Mouse (Mus musculus): ENCODE measurements at regions not wholly inside any gene's neighbourhood (a gene's known extent, or its start where the extent isn't known, plus 50 kb on each side); places are given as distances from the start of the nearest gene placed in this dataset.

GRCm38 (mm10) chr9:84754332-84754731 lies 558.2 kb upstream of the Gm11114 start:
- 75% methylated on average over 1 of the region's 1 CpGs for WGBS
- Histone ChIP-seq H3K4me1 (replicated peaks; ENCODE audit: insufficient read depth, low read length) (no peaks in the 10 kb centered on the region), H3K36me3 (ENCODE audit: insufficient read depth, low read length) (no peaks in the 10 kb centered on the region), H3K9ac (ENCODE audit: low read depth, low read length) (no peak overlapping the region), H3K4me3 (replicated peaks; ENCODE audit: low read depth, low read length) (no peak overlapping the region), H3K9me3 (replicated peaks; ENCODE audit: low read length) (no peaks in the 10 kb centered on the region), H3K27me3 (ENCODE audit: insufficient read depth, low read length) (no peaks in the 10 kb centered on the region), H3K4me2 (ENCODE audit: low read length) (no peak overlapping the region), H3K27ac (no peak overlapping the region)
- no peak for DNase-seq (ENCODE audit: low spot score)
- no peak for ATAC-seq (replicated peaks; ENCODE audit: low FRiP score, low read depth)
- TF ChIP-seq CTCF (IDR thresholded peaks at IDR 0.05; ENCODE audit: low read depth) = no peak

- no peaks in the 10 kb centered on the region for H3K9me3 ChIP-seq (replicated peaks; ENCODE audit: low read length)
- H3K4me2 ChIP-seq (ENCODE audit: low read length) = no peak overlapping the region
- H3K27me3 ChIP-seq (ENCODE audit: insufficient read depth, low read length) = no peaks in the 10 kb centered on the region
- no peaks in the 10 kb centered on the region for H3K4me1 ChIP-seq (replicated peaks; ENCODE audit: insufficient read depth, low read length)
- H3K9ac ChIP-seq (ENCODE audit: low read depth, low read length) = no peak overlapping the region
- no peak overlapping the region for H3K27ac ChIP-seq
- no peak overlapping the region for H3K4me3 ChIP-seq (replicated peaks; ENCODE audit: low read depth, low read length)
- WGBS = 69% methylated on average over 2 of the region's 2 CpGs
- H3K36me3 ChIP-seq (ENCODE audit: insufficient read depth, low read length) = no peaks in the 10 kb centered on the region
- TF ChIP-seq CTCF (IDR thresholded peaks at IDR 0.05; ENCODE audit: low read depth) = no peak
- DNase-seq (ENCODE audit: low spot score) (no peak), ATAC-seq (replicated peaks; ENCODE audit: low FRiP score, low read depth) (no peak)
Measured at GRCm38 (mm10) chr9:84754828-84755227, 557.7 kb upstream of the Gm11114 start.

- ATAC-seq (replicated peaks; ENCODE audit: low FRiP score, low read depth) (no peak), DNase-seq (ENCODE audit: low spot score) (peak; percentile 7)
- no peaks in the 10 kb centered on the region for H3K36me3 ChIP-seq (ENCODE audit: insufficient read depth, low read length)
- no peak overlapping the region for H3K9ac ChIP-seq (ENCODE audit: low read depth, low read length)
- no peaks in the 10 kb centered on the region for H3K9me3 ChIP-seq (replicated peaks; ENCODE audit: low read length)
- no peak for TF ChIP-seq CTCF (IDR thresholded peaks at IDR 0.05; ENCODE audit: low read depth)
- H3K4me3 ChIP-seq (replicated peaks; ENCODE audit: low read depth, low read length) = no peak overlapping the region
- no peak overlapping the region for H3K27ac ChIP-seq
- no peaks in the 10 kb centered on the region for H3K4me1 ChIP-seq (replicated peaks; ENCODE audit: insufficient read depth, low read length)
- H3K27me3 ChIP-seq (ENCODE audit: insufficient read depth, low read length) = no peaks in the 10 kb centered on the region
- H3K4me2 ChIP-seq (ENCODE audit: low read length) = no peak overlapping the region
- WGBS = 61% methylated on average over 11 of the region's 11 CpGs
Measured at GRCm38 (mm10) chr9:84774348-84774747, 538.2 kb upstream of the Gm11114 start.

- Histone ChIP-seq H3K9ac (ENCODE audit: low read depth, low read length) (no peak overlapping the region), H3K27ac (no peak overlapping the region), H3K27me3 (ENCODE audit: insufficient read depth, low read length) (no peaks in the 10 kb centered on the region), H3K4me1 (replicated peaks; ENCODE audit: insufficient read depth, low read length) (no peaks in the 10 kb centered on the region), H3K36me3 (ENCODE audit: insufficient read depth, low read length) (no peaks in the 10 kb centered on the region), H3K4me3 (replicated peaks; ENCODE audit: low read depth, low read length) (no peak overlapping the region), H3K4me2 (ENCODE audit: low read length) (no peak overlapping the region), H3K9me3 (replicated peaks; ENCODE audit: low read length) (no peaks in the 10 kb centered on the region)
- TF ChIP-seq CTCF (IDR thresholded peaks at IDR 0.05; ENCODE audit: low read depth) = no peak
- 57% methylated on average over 2 of the region's 2 CpGs for WGBS
- ATAC-seq (replicated peaks; ENCODE audit: low FRiP score, low read depth) = no peak
- no peak for DNase-seq (ENCODE audit: low spot score)
Measured at GRCm38 (mm10) chr9:84775190-84775589, 537.4 kb upstream of the Gm11114 start.

GRCm38 (mm10) chr9:84779125-84779524 lies 533.4 kb upstream of the Gm11114 start:
- TF ChIP-seq CTCF (IDR thresholded peaks at IDR 0.05; ENCODE audit: low read depth) = no peak
- no peak overlapping the region for H3K4me3 ChIP-seq (replicated peaks; ENCODE audit: low read depth, low read length)
- H3K36me3 ChIP-seq (ENCODE audit: insufficient read depth, low read length) = no peaks in the 10 kb centered on the region
- no peak overlapping the region for H3K4me2 ChIP-seq (ENCODE audit: low read length)
- no peaks in the 10 kb centered on the region for H3K4me1 ChIP-seq (replicated peaks; ENCODE audit: insufficient read depth, low read length)
- DNase-seq (ENCODE audit: low spot score) (no peak), ATAC-seq (replicated peaks; ENCODE audit: low FRiP score, low read depth) (no peak)
- H3K9ac ChIP-seq (ENCODE audit: low read depth, low read length) = no peak overlapping the region
- H3K9me3 ChIP-seq (replicated peaks; ENCODE audit: low read length) = no peaks in the 10 kb centered on the region
- no peak overlapping the region for H3K27ac ChIP-seq
- 80% methylated on average over 1 of the region's 1 CpGs for WGBS
- H3K27me3 ChIP-seq (ENCODE audit: insufficient read depth, low read length) = no peaks in the 10 kb centered on the region

GRCm38 (mm10) chr9:84825768-84826167 lies 486.8 kb upstream of the Gm11114 start:
- ATAC-seq (replicated peaks; ENCODE audit: low FRiP score, low read depth) = no peak
- Histone ChIP-seq H3K27ac (no peak overlapping the region), H3K36me3 (ENCODE audit: insufficient read depth, low read length) (no peaks in the 10 kb centered on the region)

GRCm38 (mm10) chr9:84828934-84829333 lies 483.6 kb upstream of the Gm11114 start:
- Histone ChIP-seq H3K27me3 (ENCODE audit: insufficient read depth, low read length) (no peaks in the 10 kb centered on the region), H3K4me1 (replicated peaks; ENCODE audit: insufficient read depth, low read length) (no peaks in the 10 kb centered on the region), H3K4me2 (ENCODE audit: low read length) (no peak overlapping the region), H3K9me3 (replicated peaks; ENCODE audit: low read length) (no peaks in the 10 kb centered on the region), H3K9ac (ENCODE audit: low read depth, low read length) (no peak overlapping the region), H3K36me3 (ENCODE audit: insufficient read depth, low read length) (no peaks in the 10 kb centered on the region), H3K27ac (no peak overlapping the region), H3K4me3 (replicated peaks; ENCODE audit: low read depth, low read length) (no peak overlapping the region)
- DNase-seq (ENCODE audit: low spot score) (no peak), ATAC-seq (replicated peaks; ENCODE audit: low FRiP score, low read depth) (no peak)
- no peak for TF ChIP-seq CTCF (IDR thresholded peaks at IDR 0.05; ENCODE audit: low read depth)
- WGBS = 84% methylated on average over 5 of the region's 5 CpGs

More at GRCm38 (mm10) chr9:84825768-84826167, 486.8 kb upstream of the Gm11114 start:
- Histone ChIP-seq H3K4me3 (replicated peaks; ENCODE audit: low read depth, low read length) (no peak overlapping the region), H3K9ac (ENCODE audit: low read depth, low read length) (no peak overlapping the region), H3K27me3 (ENCODE audit: insufficient read depth, low read length) (no peaks in the 10 kb centered on the region), H3K9me3 (replicated peaks; ENCODE audit: low read length) (no peaks in the 10 kb centered on the region), H3K4me1 (replicated peaks; ENCODE audit: insufficient read depth, low read length) (no peaks in the 10 kb centered on the region), H3K4me2 (ENCODE audit: low read length) (no peak overlapping the region)
- no peak for TF ChIP-seq CTCF (IDR thresholded peaks at IDR 0.05; ENCODE audit: low read depth)
- no peak for DNase-seq (ENCODE audit: low spot score)

Data from kidney, postnatal 0 days (tissue).